Mouse (Mus musculus) stomach, embryonic 16.5 days (tissue): Measurements from ENCODE around the gene Ndc1. TPM values are rescaled to one million over a fixed set of nuclear protein-coding genes. Genes with fewer than 3 reads are reported as not detected.
"Not testable (repeated sequence)": the region's sequence is repeated elsewhere in the genome, so short reads cannot be mapped to it uniquely, and the experiment has no call there.

Experiments
- ATAC-seq: fragments of 200-750 bp; cut with Nextera tagmentation; 2 replicates; pipeline ENCODE4 v1.8.0; 2017; ENCODE audit warnings: moderate number of reproducible peaks, moderate TSS enrichment; ENCODE audit not compliant: insufficient read depth, low FRiP score
- H3K27ac ChIP-seq: fragments of 300-500 bp; sonication (generic); 2 replicates; pipeline ENCODE4 v1.5.1; 2014; ENCODE audit warnings: low read length
- H3K27me3 ChIP-seq: fragments of 300-500 bp; sonication (generic); 2 replicates; pipeline ENCODE4 v1.6.1; 2014; ENCODE audit warnings: low read length, control low read depth, mixed read lengths; ENCODE audit not compliant: control insufficient read depth, insufficient read depth
- H3K36me3 ChIP-seq: fragments of 300-500 bp; sonication (generic); 2 replicates; pipeline ENCODE4 v1.6.1; 2014; ENCODE audit warnings: low read length; ENCODE audit not compliant: control insufficient read depth, insufficient read depth
- H3K4me1 ChIP-seq: fragments of 300-500 bp; sonication (generic); 2 replicates; pipeline ENCODE4 v1.6.1; 2014; ENCODE audit warnings: low read length, control low read depth, mixed read lengths; ENCODE audit not compliant: control insufficient read depth, insufficient read depth
- H3K4me2 ChIP-seq: fragments of 300-500 bp; sonication (generic); 2 replicates; pipeline ENCODE4 v1.6.1; 2014; ENCODE audit warnings: low read depth, low read length, mixed read lengths
- H3K4me3 ChIP-seq: fragments of 300-500 bp; sonication (generic); replicated peaks from 2 replicates; pipeline ENCODE4 v1.5.1; 2014; ENCODE audit warnings: mild to moderate bottlenecking, low read length
- H3K9ac ChIP-seq: fragments of 300-500 bp; sonication (generic); 2 replicates; pipeline ENCODE4 v1.6.1; 2014; ENCODE audit warnings: low read length
- H3K9me3 ChIP-seq: fragments of 300-500 bp; sonication (generic); replicated peaks from 2 replicates; pipeline ENCODE4 v1.6.1; 2016; ENCODE audit warnings: low read length, control low read depth; ENCODE audit not compliant: control insufficient read depth
- WGBS: fragments of 180-500 bp; shearing (Covaris S2); extraction: QIAGEN DNeasy Blood & Tissue Kit; methylation state at CpG from one replicate; pipeline ENCODE4 v1.1.7; 2014; 5-methylcytosine and 5-hydroxymethylcytosine counted together
- polyA plus RNA-seq: library from polyadenylated mRNA; unstranded; fragments of >200 nt; fragmentation: Nextera tagmentation; extraction: Ambion mirVana; gene quantifications from 2 replicates; pipeline ENCODE4 v1.2.1, GENCODE M21; 2015

Gene Ndc1
- polyA plus RNA-seq, 1 experiment from 2014 or later, result 24.7 TPM

DNA sequence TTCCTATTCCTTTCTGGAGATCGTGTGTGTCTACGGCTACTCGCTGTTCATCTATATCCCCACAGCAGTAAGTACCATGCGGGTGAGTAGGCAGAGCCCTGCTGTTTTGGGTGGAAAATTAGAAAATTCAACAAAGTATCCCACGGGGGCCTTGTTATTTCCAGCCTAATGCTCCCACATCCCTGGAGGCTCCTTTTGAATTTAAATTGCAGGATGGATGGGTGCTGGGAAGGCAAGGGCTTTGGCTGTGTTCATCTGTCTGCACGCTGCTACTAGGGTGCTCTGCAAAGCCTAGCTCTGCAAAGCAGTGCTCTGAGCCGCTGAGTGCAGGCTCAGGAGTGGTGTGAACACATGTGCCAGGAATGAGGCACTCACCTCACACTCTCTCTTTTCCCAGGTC, 23.0 kb upstream of the Ndc1 start:
- 84% methylated on average over 7 of the region's 7 CpGs for WGBS
- 0 out of 2 replicates have a peak, but pooled peaks cover 2% of the 10 kb centered on the region for H3K36me3 ChIP-seq
- no peak overlapping the region for H3K27ac ChIP-seq
- no peaks in the 10 kb centered on the region for H3K27me3 ChIP-seq
- no peak for ATAC-seq
- H3K4me1 ChIP-seq, result peaks cover 7% of the 10 kb centered on the region; the same call in 1 of the 2 replicates
- H3K4me2 ChIP-seq, result no peak overlapping the region
- no peak overlapping the region for H3K4me3 ChIP-seq
- no peaks in the 10 kb centered on the region for H3K9me3 ChIP-seq
- H3K9ac ChIP-seq, result no peak overlapping the region

DNA sequence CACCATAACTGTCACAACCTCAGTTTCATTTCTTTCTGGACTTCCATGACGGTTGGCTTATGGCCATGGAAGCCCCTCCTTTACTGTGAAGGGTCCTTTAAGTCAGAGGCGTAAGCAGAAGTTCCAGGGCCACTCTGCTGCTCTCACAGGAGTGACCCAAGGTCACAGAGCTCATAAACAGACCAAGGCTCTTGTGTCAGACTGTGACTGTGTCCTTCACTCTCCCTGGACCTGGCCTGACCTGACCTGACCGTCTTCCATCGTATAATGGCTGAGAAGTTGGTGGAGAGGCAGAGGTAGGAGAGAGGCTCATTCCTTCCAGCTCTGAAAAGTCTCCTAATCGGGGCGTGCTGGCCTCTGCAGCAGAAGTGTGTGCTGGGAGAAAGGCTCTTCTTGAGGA, 20.4 kb upstream of the Ndc1 start:
- no peak for ATAC-seq
- H3K9me3 ChIP-seq, result no peaks in the 10 kb centered on the region
- H3K27me3 ChIP-seq, result no peaks in the 10 kb centered on the region
- WGBS, result 52% methylated on average over 6 of the region's 6 CpGs
- no peak overlapping the region for H3K4me3 ChIP-seq
- no peak overlapping the region for H3K27ac ChIP-seq
- no peak overlapping the region for H3K9ac ChIP-seq
- 0 out of 2 replicates have a peak, but pooled peaks cover 2% of the 10 kb centered on the region for H3K36me3 ChIP-seq
- H3K4me1 ChIP-seq, result peaks cover 9% of the 10 kb centered on the region; the same call in 1 of the 2 replicates
- no peak overlapping the region for H3K4me2 ChIP-seq

DNA sequence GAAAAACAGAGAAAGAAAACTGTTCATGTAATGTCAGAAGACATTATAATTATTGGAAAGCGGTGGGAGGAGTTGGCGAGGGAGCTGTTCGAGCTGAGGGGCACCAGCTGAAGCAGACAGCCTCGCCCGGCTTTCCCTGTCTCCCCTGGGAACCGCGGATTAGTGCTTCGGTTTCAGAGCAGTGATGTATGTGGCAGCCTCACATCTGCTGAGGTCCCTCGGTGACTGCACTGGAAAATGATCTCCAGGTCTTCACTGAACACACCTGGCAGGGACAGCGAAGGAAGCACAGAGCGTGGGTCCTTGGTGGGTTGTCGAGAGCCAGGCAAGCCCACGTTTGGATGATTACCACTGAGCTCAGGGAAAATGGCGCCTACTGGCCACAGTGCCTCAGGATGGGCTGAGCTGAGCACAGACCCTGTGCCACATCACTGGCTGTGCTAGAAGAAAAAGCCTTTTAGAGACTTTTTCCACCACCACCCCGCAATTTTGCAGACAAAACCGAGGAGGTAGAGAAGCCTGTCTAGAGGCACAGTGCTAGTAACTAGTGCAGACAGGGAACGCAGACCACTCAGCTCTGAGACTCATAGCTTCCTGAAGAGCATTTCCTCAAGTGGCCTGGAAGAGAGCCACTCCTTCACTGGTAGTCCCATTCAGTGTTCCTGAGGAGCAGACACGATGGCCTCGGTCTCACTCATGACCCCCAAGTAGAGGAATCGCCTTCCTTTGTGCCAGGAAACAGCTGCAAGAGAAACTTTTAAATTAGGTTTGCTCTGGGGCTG, 18.9 kb upstream of the Ndc1 start:
- Histone ChIP-seq H3K27me3 (no peaks in the 10 kb centered on the region), H3K9ac (no peak overlapping the region), H3K9me3 (no peaks in the 10 kb centered on the region), H3K27ac (no peak overlapping the region), H3K36me3 (0 out of 2 replicates have a peak, but pooled peaks cover 2% of the 10 kb centered on the region), H3K4me2 (no peak overlapping the region), H3K4me3 (no peak overlapping the region), H3K4me1 (peaks cover 9% of the 10 kb centered on the region; the same call in 1 of the 2 replicates)
- no peak for ATAC-seq
- 66% methylated on average over 20 of the region's 20 CpGs for WGBS

DNA sequence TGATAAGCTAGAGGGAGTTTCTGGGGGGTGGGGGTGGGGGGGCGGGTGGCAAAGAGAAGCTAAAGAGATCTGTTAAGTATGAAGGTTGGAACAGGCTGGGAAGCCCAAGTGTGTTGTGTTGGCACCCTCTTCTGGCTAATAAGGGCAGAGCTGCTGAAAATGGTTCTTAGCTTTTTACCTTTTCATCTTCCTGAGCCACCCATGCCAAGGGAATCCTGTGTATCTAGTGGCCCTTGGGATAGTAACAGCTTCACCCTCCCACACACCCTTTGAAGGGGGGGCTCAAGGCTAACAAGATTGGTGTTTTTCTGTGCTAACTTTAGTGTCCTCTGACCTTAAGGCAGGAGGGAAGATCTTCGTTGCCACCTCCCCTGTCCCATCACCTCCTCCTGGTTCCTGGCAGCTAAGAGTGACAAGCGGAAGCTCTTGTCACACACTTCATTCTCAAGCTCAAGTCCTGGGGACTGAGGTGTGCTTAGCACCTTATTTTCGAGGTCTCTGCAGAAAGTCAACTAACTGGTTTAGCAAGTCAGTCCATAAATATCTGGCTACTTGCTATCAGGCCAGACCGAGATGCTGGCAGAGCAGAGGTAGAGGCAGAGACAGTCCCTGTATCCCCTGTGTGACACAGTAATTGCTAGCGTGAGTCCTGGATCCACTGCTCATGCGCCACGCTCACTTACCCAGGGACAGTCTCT, 18.1 kb upstream of the Ndc1 start:
- H3K27ac ChIP-seq, result 0 out of 2 replicates have a peak overlapping the region, but pooled peaks have one; percentile 11

DNA sequence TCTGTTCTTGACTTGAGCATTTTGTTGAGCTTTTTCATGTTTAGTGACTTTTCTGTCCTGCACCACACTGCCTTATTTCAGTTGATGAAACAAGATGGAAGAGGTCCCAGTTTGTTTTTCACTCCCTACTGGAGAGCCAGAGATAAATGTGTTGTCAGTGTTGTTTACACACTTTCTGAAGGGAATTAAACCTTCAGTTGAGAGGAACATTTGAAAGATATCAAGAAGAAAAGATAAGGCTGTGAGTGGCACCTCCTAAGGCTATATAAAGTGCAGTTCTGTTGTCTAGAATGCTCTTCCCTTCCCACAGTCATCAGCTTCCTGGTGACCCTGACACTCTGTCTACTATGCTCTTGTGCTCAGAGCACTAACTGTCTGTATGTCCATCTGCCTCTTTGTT, 16.2 kb upstream of the Ndc1 start:
- Histone ChIP-seq H3K27ac (no peak overlapping the region), H3K36me3 (no peaks in the 10 kb centered on the region), H3K4me2 (no peak overlapping the region), H3K4me1 (peaks cover 9% of the 10 kb centered on the region; the same call in 1 of the 2 replicates), H3K4me3 (no peak overlapping the region), H3K9me3 (no peaks in the 10 kb centered on the region), H3K27me3 (no peaks in the 10 kb centered on the region), H3K9ac (no peak overlapping the region)
- ATAC-seq, result no peak

More for the DNA sequence above, 18.1 kb upstream of the Ndc1 start:
- Histone ChIP-seq H3K4me2 (no peak overlapping the region), H3K9me3 (no peaks in the 10 kb centered on the region), H3K4me3 (no peak overlapping the region), H3K9ac (no peak overlapping the region), H3K4me1 (peaks cover 9% of the 10 kb centered on the region; the same call in 1 of the 2 replicates), H3K27me3 (no peaks in the 10 kb centered on the region), H3K36me3 (0 out of 2 replicates have a peak, but pooled peaks cover under 1% of the 10 kb centered on the region)
- 59% methylated on average over 8 of the region's 8 CpGs for WGBS
- peak; percentile 45; the same call in 1 of the 2 replicates for ATAC-seq

DNA sequence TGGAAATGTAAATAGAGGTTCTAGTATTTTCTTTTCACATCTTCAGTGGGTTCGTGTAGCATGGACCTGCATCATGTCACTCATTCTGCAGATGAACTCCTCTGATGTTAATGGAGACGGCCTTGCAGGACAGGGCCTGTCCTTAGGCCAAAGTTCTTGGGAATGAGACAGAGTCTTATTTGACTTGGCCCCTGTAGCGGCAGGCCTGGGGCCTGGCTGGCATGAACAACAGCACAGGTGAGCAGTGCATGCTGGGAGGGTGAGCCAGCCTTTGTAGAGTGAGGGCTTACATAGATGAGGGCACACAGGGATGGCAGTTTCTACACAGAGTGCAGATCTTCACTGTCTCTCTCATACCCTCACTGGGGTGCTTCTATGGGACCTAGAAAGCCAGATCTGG, 14.0 kb upstream of the Ndc1 start:
- H3K4me2 ChIP-seq, result no peak overlapping the region
- H3K9me3 ChIP-seq, result no peaks in the 10 kb centered on the region
- H3K27ac ChIP-seq, result no peak overlapping the region
- H3K27me3 ChIP-seq, result no peaks in the 10 kb centered on the region
- H3K9ac ChIP-seq, result no peak overlapping the region
- no peak overlapping the region for H3K4me3 ChIP-seq
- WGBS, result 78% methylated on average over 3 of the region's 3 CpGs
- H3K36me3 ChIP-seq, result no peaks in the 10 kb centered on the region; the same call in 1 of the 2 replicates
- peaks cover 9% of the 10 kb centered on the region; the same call in 1 of the 2 replicates for H3K4me1 ChIP-seq
- ATAC-seq, result no peak

DNA sequence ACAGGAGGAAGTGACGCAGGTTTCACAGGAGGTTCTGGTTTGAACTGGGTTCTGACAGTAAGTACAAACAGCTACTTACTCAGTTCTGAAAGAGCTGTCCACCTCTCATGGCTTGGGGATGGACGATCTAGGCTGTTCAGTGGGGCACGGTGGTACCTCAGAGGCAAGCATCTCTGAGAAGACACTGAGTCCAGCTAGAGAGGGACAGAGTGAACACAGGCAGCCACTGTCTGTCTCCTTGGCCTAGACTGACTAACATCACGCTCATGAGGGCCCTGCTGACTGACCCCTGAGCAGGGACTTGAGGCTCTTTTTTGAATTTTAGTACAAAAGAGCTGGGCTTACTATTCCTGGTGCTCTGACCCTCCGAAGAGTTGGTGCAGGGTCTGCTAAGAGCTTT, 13.5 kb upstream of the Ndc1 start:
- no peak for ATAC-seq
- WGBS, result 61% methylated on average over 5 of the region's 5 CpGs
- no peaks in the 10 kb centered on the region for H3K9me3 ChIP-seq
- no peak overlapping the region for H3K27ac ChIP-seq
- H3K4me3 ChIP-seq, result no peak overlapping the region
- peaks cover 5% of the 10 kb centered on the region; the same call in 1 of the 2 replicates for H3K4me1 ChIP-seq
- H3K36me3 ChIP-seq, result no peaks in the 10 kb centered on the region; the same call in 1 of the 2 replicates
- no peak overlapping the region for H3K9ac ChIP-seq
- H3K4me2 ChIP-seq, result no peak overlapping the region
- no peaks in the 10 kb centered on the region for H3K27me3 ChIP-seq

DNA sequence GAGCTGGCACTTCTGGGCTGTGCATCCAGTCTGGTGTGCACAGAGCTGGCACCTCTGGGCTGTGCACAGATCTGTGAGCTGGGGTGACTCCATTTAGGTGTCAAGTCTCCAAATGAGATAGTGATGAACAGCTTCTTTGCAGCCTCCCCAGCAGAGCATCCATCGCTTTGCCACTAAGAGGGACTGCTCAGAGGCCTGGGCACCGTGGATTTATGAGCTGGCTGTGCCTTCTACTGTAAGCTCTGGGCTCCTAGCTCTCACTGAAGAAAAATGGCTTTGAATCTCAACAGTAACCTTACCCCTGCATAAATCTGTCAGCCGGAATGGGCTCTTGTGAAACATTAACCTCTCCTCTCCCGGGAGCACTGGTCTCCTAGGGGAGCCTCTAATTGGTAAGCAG, 13.0 kb upstream of the Ndc1 start:
- Histone ChIP-seq H3K36me3 (no peaks in the 10 kb centered on the region; the same call in 1 of the 2 replicates), H3K4me3 (no peak overlapping the region), H3K9me3 (no peaks in the 10 kb centered on the region), H3K27ac (no peak overlapping the region), H3K9ac (peak overlapping the region; percentile 7; the same call in 1 of the 2 replicates), H3K4me1 (peaks cover 3% of the 10 kb centered on the region; the same call in 1 of the 2 replicates), H3K27me3 (no peaks in the 10 kb centered on the region), H3K4me2 (no peak overlapping the region)
- no peak for ATAC-seq
- 20% methylated on average over 4 of the region's 4 CpGs for WGBS

DNA sequence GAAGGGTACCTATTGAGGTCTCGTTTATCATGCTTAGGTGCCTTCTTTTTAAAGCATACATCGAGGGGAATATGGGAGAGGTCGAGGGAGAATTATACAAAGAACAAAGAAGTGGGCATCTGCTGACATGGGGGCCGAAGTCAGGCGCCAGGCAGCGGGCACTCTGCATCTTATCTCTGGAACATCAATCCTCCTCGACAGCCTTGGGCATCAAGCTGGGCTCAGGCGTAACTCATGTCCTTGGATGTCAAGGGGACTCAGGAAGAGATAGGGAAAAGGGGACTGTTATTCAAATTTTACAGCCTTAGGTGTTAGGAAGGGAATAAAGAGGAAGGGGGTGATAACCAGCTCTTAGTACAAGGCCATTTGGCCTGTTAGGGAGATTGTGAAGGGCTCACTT, 10.4 kb upstream of the Ndc1 start:
- H3K27me3 ChIP-seq, H3K4me3 ChIP-seq, H3K9me3 ChIP-seq, ATAC-seq, H3K27ac ChIP-seq, H3K4me2 ChIP-seq, H3K9ac ChIP-seq, H3K4me1 ChIP-seq, H3K36me3 ChIP-seq: not testable (repeated sequence)
- 56% methylated on average over 8 of the region's 8 CpGs for WGBS
